Mouse (Mus musculus) thymus, adult 2 months (tissue): ENCODE results near the gene Prss47. TPM values are rescaled to one million over a fixed set of nuclear protein-coding genes. Genes with fewer than 3 reads are reported as not detected.

ENCODE experiments used
- DNase-seq: peaks from one replicate; pipeline ENCODE4 v3.0.0; 2021
- H3K27ac ChIP-seq: fragments of 200-500 bp; 2 replicates; pipeline ENCODE4 v1.5.1; 2012; ENCODE audit warnings: low read length, control low read depth; ENCODE audit not compliant: control insufficient read depth, insufficient read depth
- H3K27me3 ChIP-seq: fragments of 200-500 bp; 2 replicates; pipeline ENCODE4 v1.6.1; 2012; ENCODE audit warnings: mild to moderate bottlenecking, low read length, moderate library complexity, mixed read lengths; ENCODE audit not compliant: control insufficient read depth, insufficient read depth
- H3K36me3 ChIP-seq: fragments of 200-500 bp; 2 replicates; pipeline ENCODE4 v1.6.1; 2012; ENCODE audit warnings: mild to moderate bottlenecking, low read length, moderate library complexity; ENCODE audit not compliant: control insufficient read depth, insufficient read depth
- H3K4me1 ChIP-seq: fragments of 200-500 bp; replicated peaks from 2 replicates; pipeline ENCODE4 v1.6.1; 2012; ENCODE audit warnings: low read length; ENCODE audit not compliant: control insufficient read depth, insufficient read depth
- H3K4me3 ChIP-seq: fragments of 200-500 bp; 2 replicates; pipeline ENCODE4 v1.5.1; 2012; ENCODE audit warnings: mild to moderate bottlenecking, low read length, control low read depth, moderate library complexity; ENCODE audit not compliant: control insufficient read depth, insufficient read depth
- CTCF ChIP-seq: fragments of 200-500 bp; IDR thresholded peaks from 2 replicates; pipeline ENCODE4 v1.5.1; 2012; ENCODE audit warnings: mild to moderate bottlenecking, control low read depth, low read length, moderate library complexity, borderline replicate concordance; ENCODE audit not compliant: control insufficient read depth, poor library complexity, insufficient read depth; ENCODE audit errors: extremely low read depth
- POLR2A ChIP-seq: fragments of 200-500 bp; IDR thresholded peaks from 2 replicates; pipeline ENCODE4 v1.6.1; 2012; ENCODE audit warnings: mild to moderate bottlenecking, low read length, control low read depth, moderate library complexity; ENCODE audit not compliant: control insufficient read depth, poor library complexity, insufficient read depth; ENCODE audit errors: extremely low read depth
- WGBS: fragments of 180-500 bp; shearing (Covaris S2); methylation state at CpG from one replicate; pipeline ENCODE4 v1.1.7; 2018; 5-methylcytosine and 5-hydroxymethylcytosine counted together
- polyA plus RNA-seq: library from polyadenylated mRNA; depleted of rRNA; stranded (reverse); fragments of >200 nt; gene quantifications from 2 replicates; pipeline ENCODE4 v1.2.3, GENCODE M21; 2012; rRNA removed

Prss47 gene
- polyA plus RNA-seq, 1 experiment: not detected

GRCm38 (mm10) chr13:65032758-65033157, 19.8 kb downstream of the Prss47 start, which contains the start of gene Spata31d1c:
Gene Spata31d1c (plus strand): TSS chr13:65033058.
- H3K27me3 ChIP-seq: no peaks in the 10 kb centered on the region
- H3K4me3 ChIP-seq: no peak within 1 kb of the TSS
- no peaks in the 10 kb centered on the region for H3K36me3 ChIP-seq
- H3K27ac ChIP-seq: no peak within 1 kb of the TSS
- no peaks in the 10 kb centered on the region for H3K4me1 ChIP-seq
- no peak for DNase-seq
- TF ChIP-seq POLR2A: no peak
- TF ChIP-seq CTCF: no peak

DNA sequence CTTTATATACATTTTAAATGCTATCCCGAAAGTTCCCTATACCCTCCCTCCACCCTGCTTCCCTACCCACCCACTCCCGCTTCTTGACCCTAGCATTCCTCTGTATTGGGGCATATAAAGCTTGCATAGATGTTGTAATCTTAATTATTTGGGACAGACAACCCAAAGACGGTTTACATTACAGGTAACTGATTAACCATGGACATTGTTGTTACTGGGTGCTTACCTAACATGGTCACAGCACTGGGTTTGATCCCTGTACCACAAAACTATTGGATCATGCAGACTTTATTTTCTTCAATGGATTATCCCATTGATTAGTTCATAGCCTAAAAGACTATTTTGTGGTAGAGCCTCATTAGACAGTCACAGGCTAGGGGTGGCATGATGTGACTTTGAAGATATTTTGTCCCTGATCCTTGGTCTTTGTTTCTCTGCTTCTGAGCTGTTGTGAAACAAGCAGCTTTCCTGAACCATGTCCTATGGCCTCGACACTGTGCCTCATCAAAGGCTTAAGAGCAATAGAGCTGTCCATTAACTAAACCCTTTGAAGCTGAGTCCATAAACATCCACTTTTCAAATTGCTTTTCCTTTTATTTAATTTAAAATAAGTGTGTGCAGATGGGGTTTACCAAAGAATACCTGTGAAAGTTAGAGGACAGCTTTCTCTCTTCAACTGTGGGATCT, 41.4 kb downstream of the Prss47 start:
- Histone ChIP-seq H3K4me1 (no peaks in the 10 kb centered on the region), H3K27ac (no peak overlapping the region), H3K27me3 (no peaks in the 10 kb centered on the region), H3K36me3 (no peaks in the 10 kb centered on the region), H3K4me3 (no peak overlapping the region)
- DNase-seq: no peak
- TF ChIP-seq POLR2A (no peak), CTCF (no peak)
- 81% methylated on average over 4 of the region's 4 CpGs for WGBS

- WGBS: 77% methylated on average over 1 of the region's 1 CpGs
- no peak overlapping the region for H3K4me3 ChIP-seq
- DNase-seq: no peak
- no peak overlapping the region for H3K27ac ChIP-seq
- TF ChIP-seq POLR2A (no peak), CTCF (no peak)
- H3K27me3 ChIP-seq: no peaks in the 10 kb centered on the region
- H3K36me3 ChIP-seq: no peaks in the 10 kb centered on the region
- H3K4me1 ChIP-seq: no peaks in the 10 kb centered on the region
Measured at GRCm38 (mm10) chr13:65007971-65008370, 44.6 kb downstream of the Prss47 start.

GRCm38 (mm10) chr13:65006760-65007159, 45.8 kb downstream of the Prss47 start:
- Histone ChIP-seq H3K4me3 (no peak overlapping the region), H3K36me3 (no peaks in the 10 kb centered on the region), H3K27me3 (no peaks in the 10 kb centered on the region), H3K4me1 (no peaks in the 10 kb centered on the region), H3K27ac (no peak overlapping the region)
- no peak for DNase-seq
- WGBS: 90% methylated on average over 1 of the region's 1 CpGs
- no peak for TF ChIP-seq POLR2A

GRCm38 (mm10) chr13:65005414-65005813, 47.1 kb downstream of the Prss47 start:
- no peak for TF ChIP-seq CTCF
- no peak for TF ChIP-seq POLR2A
- H3K27ac ChIP-seq: no peak overlapping the region

More at GRCm38 (mm10) chr13:65005414-65005813, 47.1 kb downstream of the Prss47 start:
- DNase-seq: no peak
- no peak overlapping the region for H3K4me3 ChIP-seq
- no peaks in the 10 kb centered on the region for H3K4me1 ChIP-seq
- H3K36me3 ChIP-seq: no peaks in the 10 kb centered on the region
- no peaks in the 10 kb centered on the region for H3K27me3 ChIP-seq

Other genes starting within 250 kb of the Prss47 start
- gene Cntnap3, start 148.8 kb downstream of the Prss47 start, polyA plus RNA-seq: 0.01 and 0.03 TPM in 2 replicates
- gene Spata31, start 135.4 kb downstream of the Prss47 start, polyA plus RNA-seq: not detected in 2 replicates
- not detected in 2 replicates for gene Spata31d1c, start 19.7 kb downstream of the Prss47 start, polyA plus RNA-seq
- gene Mfsd14b, start 60.2 kb upstream of the Prss47 start, polyA plus RNA-seq: 17.9 and 19.5 TPM in 2 replicates
- not detected in 2 replicates for gene Olfr465-ps1, start 85.3 kb upstream of the Prss47 start, polyA plus RNA-seq
- not detected in 2 replicates for gene Olfr466, start 97.5 kb upstream of the Prss47 start, polyA plus RNA-seq
- gene Nlrp4f, start 153.2 kb upstream of the Prss47 start, polyA plus RNA-seq: 0.04 TPM in 1 of 2 replicates, not detected in the other
- not detected in 2 replicates for gene Gm10775, start 206.8 kb upstream of the Prss47 start, polyA plus RNA-seq
- 43.9 and 52.8 TPM in 2 replicates for gene Zfp369, start 226.1 kb upstream of the Prss47 start, polyA plus RNA-seq